Mouse (Mus musculus) CH12F3 (cell line): ENCODE data around the gene 1700066M21Rik.

Experiments used
- in situ Hi-C: fragments of 300-500 bp; cut with MboI; formaldehyde crosslinking; loops from 2 replicates; pipeline ENCODE4 v1.14.3; 2020; ENCODE audit warnings: low sequenced_read_pairs

Gene 1700066M21Rik

GRCm38 (mm10) chr1:57377376-57378341, at the start of gene 1700066M21Rik:
TSS of gene 1700066M21Rik (plus strand) at chr1:57377620.
- in situ Hi-C loops: no loop called here

GRCm38 (mm10) chr1:57329285-57330093, 47.9 kb upstream of the 1700066M21Rik start:
- in situ Hi-C loops: no loop called here

GRCm38 (mm10) chr1:57330228-57330627, 47.2 kb upstream of the 1700066M21Rik start:
- in situ Hi-C loops: no loop called here

- in situ Hi-C loops: no loop called here
Observed at GRCm38 (mm10) chr1:57332040-57332439, 45.4 kb upstream of the 1700066M21Rik start.

- in situ Hi-C loops: no loop called here
Observed at GRCm38 (mm10) chr1:57333550-57334213, 43.7 kb upstream of the 1700066M21Rik start.

GRCm38 (mm10) chr1:57335200-57335599, 42.2 kb upstream of the 1700066M21Rik start:
- in situ Hi-C loops: no loop called here

- in situ Hi-C loops: no loop called here
Observed at GRCm38 (mm10) chr1:57339156-57339796, 38.1 kb upstream of the 1700066M21Rik start.

- in situ Hi-C loops: no loop called here
Observed at GRCm38 (mm10) chr1:57341197-57341596, 36.2 kb upstream of the 1700066M21Rik start.

GRCm38 (mm10) chr1:57347487-57347886, 29.9 kb upstream of the 1700066M21Rik start:
- in situ Hi-C loops: no loop called here

GRCm38 (mm10) chr1:57351941-57352340, 25.5 kb upstream of the 1700066M21Rik start:
- in situ Hi-C loops: no loop called here

- in situ Hi-C loops: no loop called here
Observed at GRCm38 (mm10) chr1:57358546-57358945, 18.9 kb upstream of the 1700066M21Rik start.

GRCm38 (mm10) chr1:57367446-57367845, 10.0 kb upstream of the 1700066M21Rik start:
- in situ Hi-C loops: no loop called here

GRCm38 (mm10) chr1:57369111-57369510, 8.3 kb upstream of the 1700066M21Rik start:
- in situ Hi-C loops: no loop called here

GRCm38 (mm10) chr1:57370451-57370850, 7.0 kb upstream of the 1700066M21Rik start:
- in situ Hi-C loops: no loop called here

- in situ Hi-C loops: no loop called here
Observed at GRCm38 (mm10) chr1:57375276-57375675, 2.1 kb upstream of the 1700066M21Rik start.

GRCm38 (mm10) chr1:57376806-57377205, 614 bp upstream of the 1700066M21Rik start:
- in situ Hi-C loops: no loop called here

GRCm38 (mm10) chr1:57386519-57386918, 9.1 kb downstream of the 1700066M21Rik start:
- in situ Hi-C loops: no loop called here

GRCm38 (mm10) chr1:57387876-57388275, 10.5 kb downstream of the 1700066M21Rik start:
- in situ Hi-C loops: no loop called here

GRCm38 (mm10) chr1:57388402-57389155, 11.2 kb downstream of the 1700066M21Rik start:
- in situ Hi-C loops: no loop called here
